Mouse (Mus musculus): ENCODE data around the gene Mapkbp1. TPM values are rescaled to one million over a fixed set of nuclear protein-coding genes. Genes with fewer than 3 reads are reported as not detected.

Gene Mapkbp1
- total and polyA plus RNA-seq, 2 experiments from 2014 or later: 7.4 to 64.6 TPM

GRCm38 (mm10) chr2:120060190-120060589 is 87.7 kb downstream of the Mapkbp1 start:
- Histone ChIP-seq H3K27ac (ENCODE audit: low read depth, low read length) (no peak overlapping the region), H3K4me3 (ENCODE audit: low read depth, low read length) (no peak overlapping the region), H3K9me3 (ENCODE audit: low read length) (no peaks in the 10 kb centered on the region), H3K9ac (replicated peaks; ENCODE audit: low read length, poor library complexity, severe bottlenecking) (no peak overlapping the region), H3K4me1 (ENCODE audit: insufficient read depth, low read length) (no peaks in the 10 kb centered on the region), H3K27me3 (ENCODE audit: insufficient read depth, low read length) (no peaks in the 10 kb centered on the region), H3K36me3 (ENCODE audit: insufficient read depth, low read length) (no peaks in the 10 kb centered on the region), H3K4me2 (ENCODE audit: low read depth, low read length, poor library complexity, severe bottlenecking) (no peak overlapping the region)
- DNase-seq (ENCODE audit: low spot score) (no peak), ATAC-seq (ENCODE audit: low FRiP score) (no peak)
- 74% methylated on average over 6 of the region's 6 CpGs for WGBS
- TF ChIP-seq CTCF (IDR thresholded peaks at IDR 0.05): no peak

DNA sequence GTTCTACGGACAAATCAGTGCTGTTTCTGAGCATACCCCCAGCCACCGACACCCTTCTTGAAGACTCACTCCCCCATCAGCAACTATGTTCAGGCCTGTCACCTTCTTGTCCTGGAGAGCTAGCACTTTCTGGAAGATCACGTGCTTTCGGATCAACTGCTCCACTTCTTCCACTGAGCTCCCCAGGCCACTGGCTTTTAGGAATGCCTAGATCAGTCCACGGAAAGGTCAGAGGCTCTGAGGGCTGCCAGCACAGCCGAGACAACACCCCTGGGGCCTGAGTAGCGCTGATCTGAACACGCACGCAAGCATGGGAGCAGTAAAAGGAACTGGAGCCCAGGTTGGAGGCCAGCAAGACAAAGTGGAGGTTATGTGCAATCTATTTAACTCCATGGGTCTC is 88.2 kb downstream of the Mapkbp1 start:
- 74% methylated on average over 9 of the region's 9 CpGs for WGBS

DNA sequence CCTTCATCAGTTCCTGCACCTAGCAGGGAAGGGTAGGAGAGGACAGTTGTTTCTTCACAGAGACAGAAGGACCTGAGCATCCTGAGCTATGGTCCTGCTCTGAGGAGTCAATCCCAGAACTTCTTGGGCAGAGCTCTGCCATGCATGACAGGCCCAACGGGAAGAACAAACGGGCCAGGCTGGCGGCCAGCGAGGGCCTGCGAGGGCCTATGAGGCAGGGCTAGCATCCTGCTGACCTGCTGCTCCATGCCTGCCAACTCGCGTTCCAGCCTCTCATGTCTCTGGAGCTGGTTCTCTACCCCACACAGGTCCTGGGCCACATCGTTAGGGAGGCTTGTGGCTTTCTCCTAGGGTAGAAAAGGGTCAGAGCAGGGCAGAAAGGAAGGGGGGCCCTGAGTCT is 89.7 kb downstream of the Mapkbp1 start:
- no peak for TF ChIP-seq CTCF (IDR thresholded peaks at IDR 0.05)
- Histone ChIP-seq H3K9me3 (ENCODE audit: low read length) (no peaks in the 10 kb centered on the region), H3K27me3 (ENCODE audit: insufficient read depth, low read length) (no peaks in the 10 kb centered on the region), H3K4me3 (ENCODE audit: low read depth, low read length) (no peak overlapping the region), H3K4me1 (ENCODE audit: insufficient read depth, low read length) (no peaks in the 10 kb centered on the region), H3K9ac (replicated peaks; ENCODE audit: low read length, poor library complexity, severe bottlenecking) (no peak overlapping the region), H3K36me3 (ENCODE audit: insufficient read depth, low read length) (no peaks in the 10 kb centered on the region), H3K27ac (ENCODE audit: low read depth, low read length) (no peak overlapping the region), H3K4me2 (ENCODE audit: low read depth, low read length, poor library complexity, severe bottlenecking) (no peak overlapping the region)
- no peak for ATAC-seq (ENCODE audit: low FRiP score)
- 65% methylated on average over 8 of the region's 8 CpGs for WGBS
- no peak for DNase-seq (ENCODE audit: low spot score)

More for the DNA sequence above, 88.2 kb downstream of the Mapkbp1 start:
- no peaks in the 10 kb centered on the region for H3K9me3 ChIP-seq (ENCODE audit: low read length)
- TF ChIP-seq CTCF (IDR thresholded peaks at IDR 0.05): no peak
- DNase-seq (ENCODE audit: low spot score) (no peak), ATAC-seq (ENCODE audit: low FRiP score) (no peak)
- no peak overlapping the region for H3K4me2 ChIP-seq (ENCODE audit: low read depth, low read length, poor library complexity, severe bottlenecking)
- no peak overlapping the region for H3K4me3 ChIP-seq (ENCODE audit: low read depth, low read length)
- H3K36me3 ChIP-seq (ENCODE audit: insufficient read depth, low read length): no peaks in the 10 kb centered on the region
- H3K27me3 ChIP-seq (ENCODE audit: insufficient read depth, low read length): no peaks in the 10 kb centered on the region
- H3K9ac ChIP-seq (replicated peaks; ENCODE audit: low read length, poor library complexity, severe bottlenecking): no peak overlapping the region
- no peak overlapping the region for H3K27ac ChIP-seq (ENCODE audit: low read depth, low read length)
- no peaks in the 10 kb centered on the region for H3K4me1 ChIP-seq (ENCODE audit: insufficient read depth, low read length)

DNA sequence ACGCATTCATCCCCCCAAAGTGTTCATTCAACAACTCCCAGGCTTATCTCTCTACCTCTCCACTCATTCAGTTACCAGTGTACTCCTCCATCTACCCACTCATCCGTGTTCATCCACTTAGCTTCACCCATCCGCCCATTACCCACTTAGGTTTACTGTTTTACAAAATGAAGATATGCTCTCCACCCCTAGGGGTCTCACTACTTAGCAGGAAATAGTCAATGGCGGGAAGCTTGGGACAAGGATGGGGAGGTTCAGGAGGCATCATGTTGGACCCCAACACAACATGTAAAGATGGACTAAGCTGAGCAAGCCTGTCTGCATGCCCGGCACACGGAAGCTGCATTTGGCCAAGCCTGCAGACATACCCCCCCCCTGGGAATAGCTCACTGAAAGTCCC is 92.1 kb downstream of the Mapkbp1 start:
- no peak for DNase-seq (ENCODE audit: low spot score)
- Histone ChIP-seq H3K9ac (replicated peaks; ENCODE audit: low read length, poor library complexity, severe bottlenecking) (no peak overlapping the region), H3K4me2 (ENCODE audit: low read depth, low read length, poor library complexity, severe bottlenecking) (no peak overlapping the region), H3K27me3 (ENCODE audit: insufficient read depth, low read length) (no peaks in the 10 kb centered on the region), H3K9me3 (ENCODE audit: low read length) (no peaks in the 10 kb centered on the region), H3K4me3 (ENCODE audit: low read depth, low read length) (no peak overlapping the region), H3K36me3 (ENCODE audit: insufficient read depth, low read length) (no peaks in the 10 kb centered on the region), H3K4me1 (ENCODE audit: insufficient read depth, low read length) (no peaks in the 10 kb centered on the region), H3K27ac (ENCODE audit: low read depth, low read length) (no peak overlapping the region)
- WGBS: 85% methylated on average over 6 of the region's 6 CpGs
- no peak for ATAC-seq (ENCODE audit: low FRiP score)
- peak; percentile 37; the same call in 1 of the 2 replicates for TF ChIP-seq CTCF (IDR thresholded peaks at IDR 0.05)

GRCm38 (mm10) chr2:120065243-120065642 is 92.7 kb downstream of the Mapkbp1 start:
- H3K4me1 ChIP-seq (ENCODE audit: insufficient read depth, low read length): no peaks in the 10 kb centered on the region
- H3K9me3 ChIP-seq (ENCODE audit: low read length): no peaks in the 10 kb centered on the region
- no peak overlapping the region for H3K4me2 ChIP-seq (ENCODE audit: low read depth, low read length, poor library complexity, severe bottlenecking)
- ATAC-seq (ENCODE audit: low FRiP score): no peak
- H3K27me3 ChIP-seq (ENCODE audit: insufficient read depth, low read length): no peaks in the 10 kb centered on the region
- no peak overlapping the region for H3K9ac ChIP-seq (replicated peaks; ENCODE audit: low read length, poor library complexity, severe bottlenecking)
- H3K4me3 ChIP-seq (ENCODE audit: low read depth, low read length): no peak overlapping the region
- no peak overlapping the region for H3K27ac ChIP-seq (ENCODE audit: low read depth, low read length)
- TF ChIP-seq CTCF (IDR thresholded peaks at IDR 0.05): no peak
- WGBS: 95% methylated on average over 10 of the region's 10 CpGs
- DNase-seq (ENCODE audit: low spot score): no peak
- no peaks in the 10 kb centered on the region for H3K36me3 ChIP-seq (ENCODE audit: insufficient read depth, low read length)

- ATAC-seq (ENCODE audit: low FRiP score) (no peak), DNase-seq (ENCODE audit: low spot score) (no peak)
- Histone ChIP-seq H3K4me3 (ENCODE audit: low read depth, low read length) (no peak overlapping the region), H3K27me3 (ENCODE audit: insufficient read depth, low read length) (no peaks in the 10 kb centered on the region), H3K4me2 (ENCODE audit: low read depth, low read length, poor library complexity, severe bottlenecking) (no peak overlapping the region), H3K36me3 (ENCODE audit: insufficient read depth, low read length) (no peaks in the 10 kb centered on the region), H3K27ac (ENCODE audit: low read depth, low read length) (no peak overlapping the region), H3K9me3 (ENCODE audit: low read length) (no peaks in the 10 kb centered on the region), H3K4me1 (ENCODE audit: insufficient read depth, low read length) (no peaks in the 10 kb centered on the region), H3K9ac (replicated peaks; ENCODE audit: low read length, poor library complexity, severe bottlenecking) (no peak overlapping the region)
- no peak for TF ChIP-seq CTCF (IDR thresholded peaks at IDR 0.05)
- 84% methylated on average over 3 of the region's 3 CpGs for WGBS
These were observed 93.7 kb downstream of the Mapkbp1 start for GRCm38 (mm10) chr2:120066224-120066623.
